Mouse (Mus musculus): ENCODE measurements at regions not wholly inside any gene's neighbourhood (a gene's known extent, or its start where the extent isn't known, plus 50 kb on each side); places are given as distances from the start of the nearest gene placed in this dataset.

GRCm38 (mm10) chr3:47010459-47010858 lies 562.4 kb upstream of the Pabpc4l start:
- no peak overlapping the region for H3K4me3 ChIP-seq (ENCODE audit: insufficient read depth in 1 of 2, low read depth in 1 of 2, low read length in 2 of 2, poor library complexity in 1 of 2, severe bottlenecking in 1 of 2)
- H3K9me3 ChIP-seq (ENCODE audit: control insufficient read depth, insufficient read depth, low read depth, low read length): no peaks in the 10 kb centered on the region
- TF ChIP-seq ZC3H11A (IDR thresholded peaks at IDR 0.05; ENCODE audit: borderline replicate concordance, low read depth, low read length) (no peak), CHD2 (IDR thresholded peaks at IDR 0.05; ENCODE audit: low read depth, low read length) (no peak), MAFK (IDR thresholded peaks at IDR 0.05; ENCODE audit: insufficient read depth, low read depth, low read length) (no peak), ZNF384 (IDR thresholded peaks at IDR 0.05; ENCODE audit: low read depth, low read length) (no peak), HCFC1 (IDR thresholded peaks at IDR 0.05; ENCODE audit: borderline replicate concordance, insufficient read depth, low read length) (no peak)
- no peaks in the 10 kb centered on the region for H3K36me3 ChIP-seq (ENCODE audit: control insufficient read depth, insufficient read depth, low read length, poor library complexity, severe bottlenecking)
- H3K9ac ChIP-seq (ENCODE audit: insufficient read depth, low read depth, low read length, poor library complexity, severe bottlenecking): no peak overlapping the region
- DNase-seq (ENCODE audit: low read depth, low spot score): no peak
- in situ Hi-C loops (cut with MboI; ENCODE audit: low sequenced_read_pairs in 2 of 2, unreplicated experiment in 2 of 2): no loop called here
- H3K4me1 ChIP-seq (ENCODE audit: control insufficient read depth in 2 of 2, insufficient read depth in 2 of 2, low read length in 2 of 2, poor library complexity in 1 of 2): no peaks in the 10 kb centered on the region
- no peak overlapping the region for H3K27ac ChIP-seq (ENCODE audit: insufficient read depth, low read depth, low read length, poor library complexity, severe bottlenecking)

DNA sequence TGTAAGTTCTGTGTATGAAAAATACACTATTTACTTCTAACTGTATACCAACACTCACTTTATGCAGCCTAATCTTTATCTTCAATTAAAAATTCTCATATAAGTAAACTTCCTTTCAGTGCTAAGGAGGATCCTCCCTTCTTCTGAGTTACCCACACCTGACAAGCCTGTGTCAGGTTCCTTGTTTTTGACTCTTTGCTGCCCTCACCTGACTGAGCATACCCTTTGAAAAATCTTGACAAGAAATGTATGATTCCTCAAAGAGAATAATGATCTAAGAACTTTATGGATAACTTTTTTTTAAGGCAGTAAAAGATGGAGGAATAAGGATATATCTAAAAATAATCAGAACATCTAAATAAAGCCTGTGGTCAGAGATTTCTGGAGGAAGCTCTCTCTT lies 550.9 kb upstream of the Pabpc4l start:
- no peaks in the 10 kb centered on the region for H3K9me3 ChIP-seq (ENCODE audit: control insufficient read depth, insufficient read depth, low read depth, low read length)
- no peaks in the 10 kb centered on the region for H3K4me1 ChIP-seq (ENCODE audit: control insufficient read depth in 2 of 2, insufficient read depth in 2 of 2, low read length in 2 of 2, poor library complexity in 1 of 2)
- H3K9ac ChIP-seq (ENCODE audit: insufficient read depth, low read depth, low read length, poor library complexity, severe bottlenecking): no peak overlapping the region
- DNase-seq (ENCODE audit: low read depth, low spot score): no peak
- in situ Hi-C loops (cut with MboI; ENCODE audit: low sequenced_read_pairs in 2 of 2, unreplicated experiment in 2 of 2): no loop called here
- H3K27ac ChIP-seq (ENCODE audit: insufficient read depth, low read depth, low read length, poor library complexity, severe bottlenecking): no peak overlapping the region
- no peaks in the 10 kb centered on the region for H3K36me3 ChIP-seq (ENCODE audit: control insufficient read depth, insufficient read depth, low read length, poor library complexity, severe bottlenecking)
- TF ChIP-seq ZNF384 (IDR thresholded peaks at IDR 0.05; ENCODE audit: low read depth, low read length) (no peak), ZC3H11A (IDR thresholded peaks at IDR 0.05; ENCODE audit: borderline replicate concordance, low read depth, low read length) (no peak), HCFC1 (IDR thresholded peaks at IDR 0.05; ENCODE audit: borderline replicate concordance, insufficient read depth, low read length) (no peak), MAFK (IDR thresholded peaks at IDR 0.05; ENCODE audit: insufficient read depth, low read depth, low read length) (no peak), CHD2 (IDR thresholded peaks at IDR 0.05; ENCODE audit: low read depth, low read length) (no peak)
- no peak overlapping the region for H3K4me3 ChIP-seq (ENCODE audit: insufficient read depth in 1 of 2, low read depth in 1 of 2, low read length in 2 of 2, poor library complexity in 1 of 2, severe bottlenecking in 1 of 2)

- in situ Hi-C loops (cut with MboI; ENCODE audit: low sequenced_read_pairs in 2 of 2, unreplicated experiment in 2 of 2): no loop called here
- H3K4me1 ChIP-seq (ENCODE audit: control insufficient read depth in 2 of 2, insufficient read depth in 2 of 2, low read length in 2 of 2, poor library complexity in 1 of 2): no peaks in the 10 kb centered on the region
- DNase-seq (ENCODE audit: low read depth, low spot score): no peak
- H3K27ac ChIP-seq (ENCODE audit: insufficient read depth, low read depth, low read length, poor library complexity, severe bottlenecking): no peak overlapping the region
- H3K9me3 ChIP-seq (ENCODE audit: control insufficient read depth, insufficient read depth, low read depth, low read length): no peaks in the 10 kb centered on the region
- no peak overlapping the region for H3K9ac ChIP-seq (ENCODE audit: insufficient read depth, low read depth, low read length, poor library complexity, severe bottlenecking)
- H3K4me3 ChIP-seq (ENCODE audit: insufficient read depth in 1 of 2, low read depth in 1 of 2, low read length in 2 of 2, poor library complexity in 1 of 2, severe bottlenecking in 1 of 2): no peak overlapping the region
- TF ChIP-seq ZNF384 (IDR thresholded peaks at IDR 0.05; ENCODE audit: low read depth, low read length) (no peak), CHD2 (IDR thresholded peaks at IDR 0.05; ENCODE audit: low read depth, low read length) (no peak)
- H3K36me3 ChIP-seq (ENCODE audit: control insufficient read depth, insufficient read depth, low read length, poor library complexity, severe bottlenecking): no peaks in the 10 kb centered on the region
Observed at GRCm38 (mm10) chr3:46970744-46971143, 522.7 kb upstream of the Pabpc4l start.

GRCm38 (mm10) chr3:46970000-46970399 lies 522.0 kb upstream of the Pabpc4l start:
- H3K4me3 ChIP-seq (ENCODE audit: insufficient read depth in 1 of 2, low read depth in 1 of 2, low read length in 2 of 2, poor library complexity in 1 of 2, severe bottlenecking in 1 of 2): no peak overlapping the region

GRCm38 (mm10) chr3:46951391-46951790 lies 503.4 kb upstream of the Pabpc4l start:
- Histone ChIP-seq H3K36me3 (ENCODE audit: control insufficient read depth, insufficient read depth, low read length, poor library complexity, severe bottlenecking) (no peaks in the 10 kb centered on the region), H3K4me1 (ENCODE audit: control insufficient read depth in 2 of 2, insufficient read depth in 2 of 2, low read length in 2 of 2, poor library complexity in 1 of 2) (no peaks in the 10 kb centered on the region), H3K4me3 (ENCODE audit: insufficient read depth in 1 of 2, low read depth in 1 of 2, low read length in 2 of 2, poor library complexity in 1 of 2, severe bottlenecking in 1 of 2) (no peak overlapping the region), H3K9me3 (ENCODE audit: control insufficient read depth, insufficient read depth, low read depth, low read length) (no peaks in the 10 kb centered on the region), H3K9ac (ENCODE audit: insufficient read depth, low read depth, low read length, poor library complexity, severe bottlenecking) (no peak overlapping the region), H3K27ac (ENCODE audit: insufficient read depth, low read depth, low read length, poor library complexity, severe bottlenecking) (no peak overlapping the region)
- no peak for DNase-seq (ENCODE audit: low read depth, low spot score)
- TF ChIP-seq MAFK (IDR thresholded peaks at IDR 0.05; ENCODE audit: insufficient read depth, low read depth, low read length) (no peak), ZNF384 (IDR thresholded peaks at IDR 0.05; ENCODE audit: low read depth, low read length) (no peak), CHD2 (IDR thresholded peaks at IDR 0.05; ENCODE audit: low read depth, low read length) (no peak), ZC3H11A (IDR thresholded peaks at IDR 0.05; ENCODE audit: borderline replicate concordance, low read depth, low read length) (no peak), HCFC1 (IDR thresholded peaks at IDR 0.05; ENCODE audit: borderline replicate concordance, insufficient read depth, low read length) (no peak)
- in situ Hi-C loops (cut with MboI; ENCODE audit: low sequenced_read_pairs in 2 of 2, unreplicated experiment in 2 of 2): no loop called here

More at GRCm38 (mm10) chr3:46970000-46970399, 522.0 kb upstream of the Pabpc4l start:
- H3K4me1 ChIP-seq (ENCODE audit: control insufficient read depth in 2 of 2, insufficient read depth in 2 of 2, low read length in 2 of 2, poor library complexity in 1 of 2): no peaks in the 10 kb centered on the region
- no peak overlapping the region for H3K9ac ChIP-seq (ENCODE audit: insufficient read depth, low read depth, low read length, poor library complexity, severe bottlenecking)
- TF ChIP-seq HCFC1 (IDR thresholded peaks at IDR 0.05; ENCODE audit: borderline replicate concordance, insufficient read depth, low read length) (no peak), ZNF384 (IDR thresholded peaks at IDR 0.05; ENCODE audit: low read depth, low read length) (no peak), CHD2 (IDR thresholded peaks at IDR 0.05; ENCODE audit: low read depth, low read length) (no peak), MAFK (IDR thresholded peaks at IDR 0.05; ENCODE audit: insufficient read depth, low read depth, low read length) (no peak), ZC3H11A (IDR thresholded peaks at IDR 0.05; ENCODE audit: borderline replicate concordance, low read depth, low read length) (no peak)
- in situ Hi-C loops (cut with MboI; ENCODE audit: low sequenced_read_pairs in 2 of 2, unreplicated experiment in 2 of 2): no loop called here
- no peaks in the 10 kb centered on the region for H3K36me3 ChIP-seq (ENCODE audit: control insufficient read depth, insufficient read depth, low read length, poor library complexity, severe bottlenecking)
- no peak for DNase-seq (ENCODE audit: low read depth, low spot score)
- H3K9me3 ChIP-seq (ENCODE audit: control insufficient read depth, insufficient read depth, low read depth, low read length): no peaks in the 10 kb centered on the region
- H3K27ac ChIP-seq (ENCODE audit: insufficient read depth, low read depth, low read length, poor library complexity, severe bottlenecking): no peak overlapping the region
